Mouse (Mus musculus): Measurements from ENCODE around the gene Prl. TPM values are rescaled to one million over a fixed set of nuclear protein-coding genes. Genes with fewer than 3 reads are reported as not detected.
"Not testable (repeated sequence)": the region's sequence is repeated elsewhere in the genome, so short reads cannot be mapped to it uniquely, and the experiment has no call there.

The Prl gene
- polyA plus RNA-seq (2015; fragmentation: Nextera tagmentation; extraction: Ambion mirVana), result not detected in 2 replicates

GRCm38 (mm10) chr13:27057270-27057669 is at the start of gene Prl:
Prl (plus strand) TSS chr13:27057570.
- Histone ChIP-seq H3K4me3 (replicated peaks) (no peak within 1 kb of the TSS), H3K9me3 (no peaks in the 10 kb centered on the region), H3K4me2 (no peak within 1 kb of the TSS), H3K27ac (no peak within 1 kb of the TSS), H3K36me3 (no peaks in the 10 kb centered on the region), H3K27me3 (replicated peaks) (no peaks in the 10 kb centered on the region), H3K4me1 (no peaks in the 10 kb centered on the region), H3K9ac (no peak within 1 kb of the TSS)
- no peak for ATAC-seq (ENCODE audit: insufficient read depth, low FRiP score, low read depth)
- WGBS, result 89% methylated on average over 1 of the region's 1 CpGs

- Histone ChIP-seq H3K9me3 (no peaks in the 10 kb centered on the region), H3K9ac (no peak overlapping the region), H3K36me3 (no peaks in the 10 kb centered on the region), H3K4me2 (no peak overlapping the region), H3K27ac (no peak overlapping the region), H3K4me3 (replicated peaks) (no peak overlapping the region), H3K27me3 (replicated peaks) (no peaks in the 10 kb centered on the region), H3K4me1 (no peaks in the 10 kb centered on the region)
- WGBS, result 71% methylated on average over 1 of the region's 1 CpGs
- ATAC-seq (ENCODE audit: insufficient read depth, low FRiP score, low read depth), result no peak
These were observed 30.8 kb upstream of the Prl start for GRCm38 (mm10) chr13:27026614-27027013.

GRCm38 (mm10) chr13:27027376-27027775 is 30.0 kb upstream of the Prl start:
- WGBS, result 91% methylated on average over 1 of the region's 1 CpGs
- Histone ChIP-seq H3K4me2 (no peak overlapping the region), H3K27me3 (replicated peaks) (no peaks in the 10 kb centered on the region), H3K27ac (no peak overlapping the region), H3K9me3 (no peaks in the 10 kb centered on the region), H3K4me1 (no peaks in the 10 kb centered on the region), H3K36me3 (no peaks in the 10 kb centered on the region), H3K9ac (no peak overlapping the region), H3K4me3 (replicated peaks) (no peak overlapping the region)
- no peak for ATAC-seq (ENCODE audit: insufficient read depth, low FRiP score, low read depth)

- no peak overlapping the region for H3K4me2 ChIP-seq
- ATAC-seq (ENCODE audit: insufficient read depth, low FRiP score, low read depth), result no peak
- no peaks in the 10 kb centered on the region for H3K27me3 ChIP-seq (replicated peaks)
- 79% methylated on average over 2 of the region's 2 CpGs for WGBS
- no peaks in the 10 kb centered on the region for H3K36me3 ChIP-seq
- no peak overlapping the region for H3K4me3 ChIP-seq (replicated peaks)
- H3K9me3 ChIP-seq, result no peaks in the 10 kb centered on the region
- H3K27ac ChIP-seq, result no peak overlapping the region
- H3K9ac ChIP-seq, result no peak overlapping the region
- no peaks in the 10 kb centered on the region for H3K4me1 ChIP-seq
These were observed 28.7 kb upstream of the Prl start for GRCm38 (mm10) chr13:27028501-27029240.

- peak; percentile 18; the same call in 1 of the 2 replicates for ATAC-seq (ENCODE audit: insufficient read depth, low FRiP score, low read depth)
- WGBS, result 24% methylated on average over 4 of the region's 4 CpGs
- peak overlapping the region; percentile 73 for H3K27ac ChIP-seq
These were observed 26.1 kb upstream of the Prl start for GRCm38 (mm10) chr13:27031101-27031852.

GRCm38 (mm10) chr13:27031853-27032240 is 25.5 kb upstream of the Prl start:
- no peaks in the 10 kb centered on the region for H3K36me3 ChIP-seq
- 75% methylated on average over 1 of the region's 1 CpGs for WGBS
- no peak overlapping the region for H3K4me2 ChIP-seq
- no peak overlapping the region for H3K4me3 ChIP-seq (replicated peaks)
- H3K27me3 ChIP-seq (replicated peaks), result no peaks in the 10 kb centered on the region
- H3K9ac ChIP-seq, result no peak overlapping the region
- H3K4me1 ChIP-seq, result no peaks in the 10 kb centered on the region
- no peaks in the 10 kb centered on the region for H3K9me3 ChIP-seq
- no peak for ATAC-seq (ENCODE audit: insufficient read depth, low FRiP score, low read depth)
- peak overlapping the region; percentile 73 for H3K27ac ChIP-seq

More at GRCm38 (mm10) chr13:27031101-27031852, 26.1 kb upstream of the Prl start:
- no peaks in the 10 kb centered on the region for H3K9me3 ChIP-seq
- no peak overlapping the region for H3K9ac ChIP-seq
- H3K4me1 ChIP-seq, result no peaks in the 10 kb centered on the region
- no peak overlapping the region for H3K4me3 ChIP-seq (replicated peaks)
- H3K36me3 ChIP-seq, result no peaks in the 10 kb centered on the region
- no peak overlapping the region for H3K4me2 ChIP-seq
- H3K27me3 ChIP-seq (replicated peaks), result no peaks in the 10 kb centered on the region

GRCm38 (mm10) chr13:27032998-27033397 is 24.4 kb upstream of the Prl start:
- Histone ChIP-seq H3K4me3 (replicated peaks) (no peak overlapping the region), H3K9ac (no peak overlapping the region), H3K27me3 (replicated peaks) (no peaks in the 10 kb centered on the region), H3K36me3 (no peaks in the 10 kb centered on the region), H3K4me1 (no peaks in the 10 kb centered on the region), H3K27ac (no peak overlapping the region), H3K4me2 (no peak overlapping the region), H3K9me3 (no peaks in the 10 kb centered on the region)
- 81% methylated on average over 2 of the region's 2 CpGs for WGBS
- no peak for ATAC-seq (ENCODE audit: insufficient read depth, low FRiP score, low read depth)

GRCm38 (mm10) chr13:27042185-27042584 is 15.2 kb upstream of the Prl start:
- Histone ChIP-seq H3K4me2 (no peak overlapping the region), H3K27me3 (replicated peaks) (no peaks in the 10 kb centered on the region), H3K9ac (no peak overlapping the region), H3K9me3 (no peaks in the 10 kb centered on the region), H3K27ac (no peak overlapping the region), H3K4me1 (no peaks in the 10 kb centered on the region), H3K4me3 (replicated peaks) (no peak overlapping the region), H3K36me3 (no peaks in the 10 kb centered on the region)
- WGBS, result 82% methylated on average over 2 of the region's 2 CpGs
- ATAC-seq (ENCODE audit: insufficient read depth, low FRiP score, low read depth), result no peak

- Histone ChIP-seq H3K4me3 (replicated peaks) (no peak overlapping the region), H3K27ac (no peak overlapping the region), H3K4me2 (no peak overlapping the region), H3K4me1 (no peaks in the 10 kb centered on the region), H3K36me3 (no peaks in the 10 kb centered on the region), H3K27me3 (replicated peaks) (no peaks in the 10 kb centered on the region), H3K9ac (no peak overlapping the region), H3K9me3 (no peaks in the 10 kb centered on the region)
- 69% methylated on average over 1 of the region's 1 CpGs for WGBS
- no peak for ATAC-seq (ENCODE audit: insufficient read depth, low FRiP score, low read depth)
These were observed 14.0 kb upstream of the Prl start for GRCm38 (mm10) chr13:27043326-27043725.

- ATAC-seq (ENCODE audit: insufficient read depth, low FRiP score, low read depth), result no peak
- Histone ChIP-seq H3K27me3 (replicated peaks) (no peaks in the 10 kb centered on the region), H3K9ac (no peak overlapping the region), H3K4me2 (no peak overlapping the region), H3K4me3 (replicated peaks) (no peak overlapping the region), H3K36me3 (no peaks in the 10 kb centered on the region), H3K27ac (no peak overlapping the region), H3K4me1 (no peaks in the 10 kb centered on the region), H3K9me3 (no peaks in the 10 kb centered on the region)
- 81% methylated on average over 7 of the region's 7 CpGs for WGBS
These were observed 1.8 kb downstream of the Prl start for GRCm38 (mm10) chr13:27059177-27059576.

- H3K27me3 ChIP-seq (replicated peaks); H3K4me1 ChIP-seq; H3K9ac ChIP-seq; H3K36me3 ChIP-seq; H3K27ac ChIP-seq; H3K4me2 ChIP-seq; H3K4me3 ChIP-seq (replicated peaks); ATAC-seq (ENCODE audit: insufficient read depth, low FRiP score, low read depth); H3K9me3 ChIP-seq: not testable (repeated sequence)
- 90% methylated on average over 5 of the region's 5 CpGs for WGBS
These were observed 36.5 kb downstream of the Prl start, which contains the start of gene Prl3d1 for GRCm38 (mm10) chr13:27093890-27094289. Prl3d1 (plus strand) TSS chr13:27094190.
